Mouse (Mus musculus) myocyte (in vitro differentiated cells): ENCODE results near the gene Dcaf8. TPM values are rescaled to one million over a fixed set of nuclear protein-coding genes. Genes with fewer than 3 reads are reported as not detected.

Experiments used
- H3K27me3 ChIP-seq: one replicate; pipeline ENCODE4 v1.6.1; 2011; ENCODE audit not compliant: control insufficient read depth, insufficient read depth, insufficient read length
- H3K36me3 ChIP-seq: one replicate; pipeline ENCODE4 v1.6.1; 2011; ENCODE audit not compliant: control insufficient read depth, insufficient read depth
- H3K4me2 ChIP-seq: one replicate; pipeline ENCODE4 v1.6.1; 2011; ENCODE audit warnings: low read depth, control low read depth
- H3K4me3 ChIP-seq: one replicate; pipeline ENCODE4 v1.5.1; 2011; ENCODE audit warnings: mild to moderate bottlenecking, control low read depth, moderate library complexity
- H3K79me2 ChIP-seq: one replicate; pipeline ENCODE4 v1.6.1; 2011; ENCODE audit not compliant: control insufficient read depth, insufficient read depth
- H3ac ChIP-seq: one replicate; pipeline ENCODE4 v1.6.1; 2011; ENCODE audit not compliant: control insufficient read depth, insufficient read length
- CEBPB ChIP-seq: IDR thresholded peaks from 2 replicates; pipeline ENCODE4 v1.6.1; 2011; ENCODE audit warnings: mild to moderate bottlenecking, moderate library complexity; ENCODE audit not compliant: poor library complexity, insufficient read depth, severe bottlenecking
- E2F4 ChIP-seq: IDR thresholded peaks from one replicate; pipeline ENCODE4 v1.6.1; 2011; ENCODE audit warnings: mild to moderate bottlenecking, control low read depth, moderate library complexity; ENCODE audit not compliant: insufficient read depth
- MAX ChIP-seq: IDR thresholded peaks from one replicate; pipeline ENCODE4 v1.6.1; 2011; ENCODE audit warnings: low read depth, mild to moderate bottlenecking, control low read depth
- MYOD1 ChIP-seq, 3 experiments: IDR thresholded peaks; one replicate each; pipeline ENCODE4 v1.6.1; 2011; ENCODE audit warnings: control low read depth in 2 of 3, low read depth in 2 of 3, mild to moderate bottlenecking in 2 of 3, moderate library complexity in 1 of 3; ENCODE audit not compliant: insufficient read length in 2 of 3, control insufficient read depth in 1 of 3
- MYOG ChIP-seq, 3 experiments: IDR thresholded peaks; one replicate each; pipeline ENCODE4 v1.6.1; 2011; ENCODE audit warnings: control low read depth in 2 of 3, low read depth in 2 of 3, mild to moderate bottlenecking in 2 of 3; ENCODE audit not compliant: insufficient read length in 2 of 3, control insufficient read depth in 1 of 3, insufficient read depth in 1 of 3
- POLR2A ChIP-seq: IDR thresholded peaks from one replicate; pipeline ENCODE4 v1.6.1; 2011; ENCODE audit warnings: low read depth, mild to moderate bottlenecking, control low read depth, moderate library complexity; ENCODE audit not compliant: insufficient read length
- POLR2AphosphoS2 ChIP-seq: IDR thresholded peaks from one replicate; pipeline ENCODE4 v1.6.1; 2011; ENCODE audit warnings: low read depth, control low read depth; ENCODE audit not compliant: insufficient read length
- REST ChIP-seq: IDR thresholded peaks from one replicate; pipeline ENCODE4 v1.6.1; 2011; ENCODE audit warnings: mild to moderate bottlenecking, control low read depth, moderate library complexity; ENCODE audit not compliant: insufficient read depth, insufficient read length
- SRF ChIP-seq: IDR thresholded peaks from one replicate; pipeline ENCODE4 v1.6.1; 2011; ENCODE audit warnings: low read depth; ENCODE audit not compliant: control insufficient read depth, insufficient read length
- TCF12 ChIP-seq: IDR thresholded peaks from one replicate; pipeline ENCODE4 v1.6.1; 2011; ENCODE audit warnings: mild to moderate bottlenecking, control low read depth; ENCODE audit not compliant: poor library complexity, insufficient read depth, severe bottlenecking
- TCF3 ChIP-seq: IDR thresholded peaks from one replicate; pipeline ENCODE4 v1.6.1; 2011; ENCODE audit warnings: low read depth, control low read depth; ENCODE audit not compliant: insufficient read length
- USF1 ChIP-seq: IDR thresholded peaks from one replicate; pipeline ENCODE4 v1.6.1; 2011; ENCODE audit warnings: low read depth, mild to moderate bottlenecking, control low read depth, moderate library complexity
- polyA plus RNA-seq: library from polyadenylated mRNA; unstranded; fragments of >200 nt; fragmentation: generic; extraction: Trizol; gene quantifications from one replicate; pipeline ENCODE4 v1.2.1, GENCODE M21; 2012; ENCODE audit warnings: missing spikeins

The Dcaf8 gene
- polyA plus RNA-seq, 1 experiment: 80.0 TPM

- peaks cover 41% of the 10 kb centered on the region for H3K36me3 ChIP-seq
- H3K27me3 ChIP-seq: no peaks in the 10 kb centered on the region
- no peak overlapping the region for H3ac ChIP-seq
- TF ChIP-seq E2F4 (no peak), CEBPB (no peak), TCF3 (no peak), SRF (no peak), USF1 (no peak), POLR2AphosphoS2 (no peak), TCF12 (no peak), MAX (no peak), MYOG (IDR thresholded peaks at IDR 0.05; ENCODE audit: control insufficient read depth in 1 of 3, insufficient read depth in 1 of 3, insufficient read length in 2 of 3, low read depth in 2 of 3) (no peak), REST (no peak), POLR2A (no peak), MYOD1 (IDR thresholded peaks at IDR 0.05; ENCODE audit: control insufficient read depth in 1 of 3, insufficient read length in 2 of 3, low read depth in 2 of 3) (no peak)
- H3K4me2 ChIP-seq: no peak overlapping the region
- no peak overlapping the region for H3K4me3 ChIP-seq
- peaks cover 65% of the 10 kb centered on the region for H3K79me2 ChIP-seq
Observed at GRCm38 (mm10) chr1:172162959-172163358, 15.1 kb downstream of the Dcaf8 start.

GRCm38 (mm10) chr1:172167911-172168310 is 20.0 kb downstream of the Dcaf8 start:
- Histone ChIP-seq H3K79me2 (peaks cover 39% of the 10 kb centered on the region), H3K4me2 (no peak overlapping the region), H3ac (no peak overlapping the region), H3K27me3 (no peaks in the 10 kb centered on the region), H3K36me3 (peaks cover 55% of the 10 kb centered on the region), H3K4me3 (no peak overlapping the region)
- TF ChIP-seq USF1: no peak
- TF ChIP-seq E2F4: no peak
- TF ChIP-seq CEBPB: no peak
- TF ChIP-seq MYOD1 (IDR thresholded peaks at IDR 0.05; ENCODE audit: control insufficient read depth in 1 of 3, insufficient read length in 2 of 3, low read depth in 2 of 3): no peak
- TF ChIP-seq POLR2AphosphoS2: no peak
- no peak for TF ChIP-seq TCF12
- no peak for TF ChIP-seq SRF
- TF ChIP-seq MYOG (IDR thresholded peaks at IDR 0.05; ENCODE audit: control insufficient read depth in 1 of 3, insufficient read depth in 1 of 3, insufficient read length in 2 of 3, low read depth in 2 of 3): no peak
- no peak for TF ChIP-seq TCF3
- no peak for TF ChIP-seq REST
- TF ChIP-seq MAX: no peak
- no peak for TF ChIP-seq POLR2A

- TF ChIP-seq TCF3 (peak; percentile 20), TCF12 (no peak), SRF (no peak), MYOG (IDR thresholded peaks at IDR 0.05; ENCODE audit: control insufficient read depth in 1 of 3, insufficient read depth in 1 of 3, insufficient read length in 2 of 3, low read depth in 2 of 3) (peak; percentile 22 to 86 (median 83)), MYOD1 (IDR thresholded peaks at IDR 0.05; ENCODE audit: control insufficient read depth in 1 of 3, insufficient read length in 2 of 3, low read depth in 2 of 3) (peak in 2 of 3 experiments; percentile 70 to 87)
Observed at GRCm38 (mm10) chr1:172169809-172170208, 21.9 kb downstream of the Dcaf8 start.

GRCm38 (mm10) chr1:172172381-172172780 is 24.5 kb downstream of the Dcaf8 start:
- Histone ChIP-seq H3ac (no peak overlapping the region), H3K4me3 (no peak overlapping the region)
- no peak for TF ChIP-seq REST
- no peak for TF ChIP-seq MYOD1 (IDR thresholded peaks at IDR 0.05; ENCODE audit: control insufficient read depth in 1 of 3, insufficient read length in 2 of 3, low read depth in 2 of 3)
- TF ChIP-seq USF1: no peak
- no peak for TF ChIP-seq POLR2A
- no peak for TF ChIP-seq CEBPB
- no peak for TF ChIP-seq POLR2AphosphoS2
- TF ChIP-seq E2F4: no peak
- no peak for TF ChIP-seq TCF3
- TF ChIP-seq MYOG (IDR thresholded peaks at IDR 0.05; ENCODE audit: control insufficient read depth in 1 of 3, insufficient read depth in 1 of 3, insufficient read length in 2 of 3, low read depth in 2 of 3): no peak
- TF ChIP-seq MAX: no peak
- no peak for TF ChIP-seq SRF
- TF ChIP-seq TCF12: no peak

More at GRCm38 (mm10) chr1:172169809-172170208, 21.9 kb downstream of the Dcaf8 start:
- Histone ChIP-seq H3K79me2 (peaks cover 27% of the 10 kb centered on the region), H3ac (no peak overlapping the region), H3K4me2 (no peak overlapping the region), H3K36me3 (peaks cover 72% of the 10 kb centered on the region), H3K27me3 (no peaks in the 10 kb centered on the region), H3K4me3 (no peak overlapping the region)

GRCm38 (mm10) chr1:172173181-172173580 is 25.3 kb downstream of the Dcaf8 start:
- no peak overlapping the region for H3K4me2 ChIP-seq
- peaks cover 63% of the 10 kb centered on the region for H3K36me3 ChIP-seq
- H3K4me3 ChIP-seq: no peak overlapping the region
- no peak for TF ChIP-seq REST
- no peak for TF ChIP-seq CEBPB
- no peak for TF ChIP-seq MAX
- no peak for TF ChIP-seq USF1
- no peak for TF ChIP-seq SRF
- no peak for TF ChIP-seq E2F4
- TF ChIP-seq TCF3: no peak
- TF ChIP-seq MYOD1 (IDR thresholded peaks at IDR 0.05; ENCODE audit: control insufficient read depth in 1 of 3, insufficient read length in 2 of 3, low read depth in 2 of 3): no peak
- TF ChIP-seq POLR2A: no peak
- no peak for TF ChIP-seq MYOG (IDR thresholded peaks at IDR 0.05; ENCODE audit: control insufficient read depth in 1 of 3, insufficient read depth in 1 of 3, insufficient read length in 2 of 3, low read depth in 2 of 3)
- TF ChIP-seq TCF12: no peak
- no peak for TF ChIP-seq POLR2AphosphoS2
- H3K27me3 ChIP-seq: no peaks in the 10 kb centered on the region
- peaks cover 16% of the 10 kb centered on the region for H3K79me2 ChIP-seq
- H3ac ChIP-seq: no peak overlapping the region

More at GRCm38 (mm10) chr1:172172381-172172780, 24.5 kb downstream of the Dcaf8 start:
- no peak overlapping the region for H3K4me2 ChIP-seq
- H3K27me3 ChIP-seq: no peaks in the 10 kb centered on the region
- H3K79me2 ChIP-seq: peaks cover 21% of the 10 kb centered on the region
- peaks cover 67% of the 10 kb centered on the region for H3K36me3 ChIP-seq
